Comparison of ENCODE assay signal across 17 mouse cellular contexts in genomic region chr9:72961959-72962358, GRCm38 (mm10). TPM values are rescaled to one million over a fixed set of nuclear protein-coding genes. Genes with fewer than 3 reads are reported as not detected.
A peak's percentile ranks its signal among the peaks of the same experiment; 100 is the strongest.
DNase-seq lines count a peak whose midpoint lies in the region; ATAC-seq and TF ChIP-seq lines count a peak whose summit lies in the region.
"Had no signal": no experiment of that assay in that cellular context is flagged by ENCODE, and none has a peak within 500 bp of the region (broad histone marks: within the 10 kb centered on the region; RNA-seq: fewer than 3 reads in every experiment).

No protein-coding gene starts in this region.

- WGBS in thymus, adult 2 months = 18% methylated on average over 15 of the region's 15 CpGs
- 84% methylated on average over 15 of the region's 15 CpGs for WGBS in hindbrain, embryonic 13.5 days

- no peak for TF ChIP-seq POLR2A in thymus, adult 2 months (IDR thresholded peaks at IDR 0.05; ENCODE audit: control insufficient read depth, extremely low read depth, insufficient read depth, low read length, poor library complexity)

- no peaks in the 10 kb centered on the region for H3K36me3 ChIP-seq in thymus, adult 2 months (ENCODE audit: control insufficient read depth, insufficient read depth, low read length)
- H3K36me3 ChIP-seq in hindbrain, embryonic 13.5 days = no peaks in the 10 kb centered on the region
- H3K36me3 ChIP-seq: heart, embryonic 12.5 days; hindbrain, embryonic 10.5 days; limb, embryonic 13.5 days; midbrain, embryonic 10.5 days had no signal

- H3K4me3 ChIP-seq in thymus, adult 2 months (ENCODE audit: control insufficient read depth, insufficient read depth, low read length) = peak overlapping the region; percentile 26; the same call in 1 of the 2 replicates
- no peak overlapping the region for H3K4me3 ChIP-seq in hindbrain, embryonic 13.5 days
- H3K4me3 ChIP-seq: heart, embryonic 12.5 days; hindbrain, embryonic 10.5 days; limb, embryonic 13.5 days; midbrain, embryonic 10.5 days had no signal

- H3K27ac ChIP-seq in thymus, adult 2 months (ENCODE audit: control insufficient read depth, insufficient read depth, low read length) = peak overlapping the region; percentile 94
- H3K27ac ChIP-seq in hindbrain, embryonic 13.5 days = no peak overlapping the region
- H3K27ac ChIP-seq: hindbrain, embryonic 10.5 days; limb, embryonic 13.5 days; midbrain, embryonic 10.5 days had no signal

- H3K4me2 ChIP-seq in hindbrain, embryonic 13.5 days = no peak overlapping the region
- H3K4me2 ChIP-seq: heart, embryonic 12.5 days; limb, embryonic 13.5 days; lung, embryonic 14.5 days had no signal

- ATAC-seq in hindbrain, embryonic 13.5 days (ENCODE audit: low FRiP score) = no peak
- ATAC-seq: forebrain, postnatal 0 days had no signal

- no peaks in the 10 kb centered on the region for H3K9me3 ChIP-seq in hindbrain, embryonic 13.5 days
- H3K9me3 ChIP-seq: heart, embryonic 12.5 days; hindbrain, embryonic 10.5 days; limb, embryonic 13.5 days; midbrain, embryonic 10.5 days had no signal

- TF ChIP-seq CTCF in thymus, adult 2 months (IDR thresholded peaks at IDR 0.05; ENCODE audit: borderline replicate concordance, control insufficient read depth, extremely low read depth, insufficient read depth, low read length, poor library complexity) = no peak

- peak; percentile 38 to 51 for DNase-seq in B cell, adult 2 months
- DNase-seq in CD4-positive, CD25-positive, alpha-beta regulatory T cell, adult 2 months (ENCODE audit: low read depth, low spot score) = peak; percentile 84
- peak; percentile 31 for DNase-seq in ZHBTc4 (ENCODE audit: low read depth, low spot score)
- peak; percentile 78 for DNase-seq in thymus, adult 2 months
- DNase-seq in cerebellum, postnatal 10 days = no peak
- DNase-seq in left cerebral cortex, adult 8-10 months (ENCODE audit: low spot score in 2 of 2) = no peak
- DNase-seq: adrenal gland, postnatal 36 days; cerebellum, postnatal 36 days; forebrain, postnatal 0 days; gastrocnemius, postnatal 10 days; lung, embryonic 14.5 days had no signal

- no peaks in the 10 kb centered on the region for H3K27me3 ChIP-seq in thymus, adult 2 months (ENCODE audit: control insufficient read depth, insufficient read depth, low read length)
- no peaks in the 10 kb centered on the region for H3K27me3 ChIP-seq in hindbrain, embryonic 13.5 days
- H3K27me3 ChIP-seq: heart, embryonic 12.5 days; limb, embryonic 13.5 days had no signal

- no peak overlapping the region for H3K9ac ChIP-seq in hindbrain, embryonic 13.5 days
- H3K9ac ChIP-seq: forebrain, postnatal 0 days; heart, embryonic 12.5 days; limb, embryonic 13.5 days; lung, embryonic 14.5 days had no signal

- H3K4me1 ChIP-seq in thymus, adult 2 months (replicated peaks; ENCODE audit: control insufficient read depth, insufficient read depth, low read length) = peaks cover 17% of the 10 kb centered on the region
- peaks cover 11% of the 10 kb centered on the region for H3K4me1 ChIP-seq in hindbrain, embryonic 13.5 days (replicated peaks)

RNA-seq across cellular contexts. Expression of gene Gm44503, which starts 3.3 kb away (rescaled TPM):
- not detected in 2 replicates for polyA plus RNA-seq in thymus, adult 2 months (2012; rRNA removed)
- 0.05 TPM in 1 of 2 replicates, not detected in the other for polyA plus RNA-seq in hindbrain, embryonic 13.5 days (2015; fragmentation: Nextera tagmentation; extraction: Ambion mirVana)
- total RNA-seq in left cerebral cortex, adult 8-10 months (2022) = not detected
- total RNA-seq: adrenal gland, postnatal 36 days; gastrocnemius, postnatal 10 days had no signal
- polyA plus RNA-seq: forebrain, postnatal 0 days; heart, embryonic 12.5 days; hindbrain, embryonic 10.5 days; kidney, adult 2 months; limb, embryonic 13.5 days; lung, embryonic 14.5 days; midbrain, embryonic 10.5 days had no signal

RNA-seq across cellular contexts. Expression of gene Dyx1c1, which starts 3.4 kb away (rescaled TPM):
- 0.19 and 0.29 TPM in 2 replicates for polyA plus RNA-seq in thymus, adult 2 months (2012; rRNA removed)
- polyA plus RNA-seq in hindbrain, embryonic 13.5 days (2015; fragmentation: Nextera tagmentation; extraction: Ambion mirVana) = 2.4 and 3.0 TPM in 2 replicates
- total RNA-seq in left cerebral cortex, adult 8-10 months (2022) = 1 to 10 TPM; 1.7 to 2.5 (median 2.1) TPM

RNA-seq across cellular contexts. Expression of gene Ccpg1os, which starts 23.2 kb away (rescaled TPM):
- 5.5 and 6.0 TPM in 2 replicates for polyA plus RNA-seq in thymus, adult 2 months (2012; rRNA removed)
- 29.9 and 33.7 TPM in 2 replicates for polyA plus RNA-seq in hindbrain, embryonic 13.5 days (2015; fragmentation: Nextera tagmentation; extraction: Ambion mirVana)
- 10 to 100 TPM; 10.9 to 14.0 (median 12.2) TPM for total RNA-seq in left cerebral cortex, adult 8-10 months (2022)

RNA-seq across cellular contexts. Expression of gene Ccpg1, which starts 23.3 kb away (rescaled TPM):
- polyA plus RNA-seq in thymus, adult 2 months (2012; rRNA removed) = 11.6 and 12.3 TPM in 2 replicates
- 42.7 and 43.9 TPM in 2 replicates for polyA plus RNA-seq in hindbrain, embryonic 13.5 days (2015; fragmentation: Nextera tagmentation; extraction: Ambion mirVana)
- total RNA-seq in left cerebral cortex, adult 8-10 months (2022) = 100 to 1,000 TPM in 3 of 4 experiments, 10 to 100 TPM in 1; 91.0 to 108 (median 102) TPM

RNA-seq across cellular contexts. Expression of gene Pygo1, which starts 36.5 kb away (rescaled TPM):
- polyA plus RNA-seq in thymus, adult 2 months (2012; rRNA removed) = 0.27 and 0.38 TPM in 2 replicates
- 13.3 and 13.6 TPM in 2 replicates for polyA plus RNA-seq in hindbrain, embryonic 13.5 days (2015; fragmentation: Nextera tagmentation; extraction: Ambion mirVana)
- 10 to 100 TPM; 16.5 to 19.2 (median 17.9) TPM for total RNA-seq in left cerebral cortex, adult 8-10 months (2022)

Comparison
In these comparisons a context has a peak if more than half of its experiments do, and no peak if none do; other contexts are left out.
1. DNase-seq: peak in B cell, adult 2 months (2 of 2), CD4-positive, CD25-positive, alpha-beta regulatory T cell, adult 2 months (single experiment), ZHBTc4 (single experiment) and thymus, adult 2 months (single experiment); none in cerebellum, postnatal 10 days (0 of 2) and left cerebral cortex, adult 8-10 months (0 of 2).